Mouse (Mus musculus) cortical plate, adult 2 months (tissue): ENCODE measurements around the gene D230025D16Rik. TPM values are rescaled to one million over a fixed set of nuclear protein-coding genes. Genes with fewer than 3 reads are reported as not detected.

Source experiments
- H3K27ac ChIP-seq: fragments of 200-500 bp; 2 replicates; pipeline ENCODE4 v1.5.1; 2012; ENCODE audit warnings: low read length, control low read depth, inconsistent platforms; ENCODE audit not compliant: insufficient read depth
- H3K4me1 ChIP-seq: fragments of 200-500 bp; 2 replicates; pipeline ENCODE4 v1.6.1; 2011; ENCODE audit warnings: low read length; ENCODE audit not compliant: control insufficient read depth, insufficient read depth
- H3K4me3 ChIP-seq: fragments of 200-500 bp; 2 replicates; pipeline ENCODE4 v1.5.1; 2011; ENCODE audit warnings: mild to moderate bottlenecking, low read length, control low read depth; ENCODE audit not compliant: insufficient read depth
- CTCF ChIP-seq: fragments of 200-500 bp; IDR thresholded peaks from 2 replicates; pipeline ENCODE4 v1.5.1; 2011; ENCODE audit warnings: mild to moderate bottlenecking, control low read depth, low read length; ENCODE audit not compliant: insufficient read depth; ENCODE audit errors: extremely low read depth
- POLR2A ChIP-seq: fragments of 200-500 bp; IDR thresholded peaks from 2 replicates; pipeline ENCODE4 v1.6.1; 2011; ENCODE audit warnings: mild to moderate bottlenecking, low read length, control low read depth; ENCODE audit not compliant: insufficient read depth; ENCODE audit errors: extremely low read depth
- polyA plus RNA-seq: library from polyadenylated mRNA; depleted of rRNA; stranded (reverse); fragments of >200 nt; gene quantifications from 2 replicates; pipeline ENCODE4 v1.2.3, GENCODE M21; 2012

D230025D16Rik gene
- polyA plus RNA-seq, 1 experiment: 39.4 TPM

- no peaks in the 10 kb centered on the region for H3K4me1 ChIP-seq
- H3K4me3 ChIP-seq: no peak overlapping the region
- no peak overlapping the region for H3K27ac ChIP-seq
- no peak for TF ChIP-seq POLR2A
- TF ChIP-seq CTCF: no peak
These were observed 10.3 kb downstream of the D230025D16Rik start for GRCm38 (mm10) chr8:105235206-105235605.

- TF ChIP-seq POLR2A: no peak
- no peak for TF ChIP-seq CTCF
- no peaks in the 10 kb centered on the region for H3K4me1 ChIP-seq
- H3K4me3 ChIP-seq: no peak overlapping the region
- no peak overlapping the region for H3K27ac ChIP-seq
These were observed 12.6 kb downstream of the D230025D16Rik start for GRCm38 (mm10) chr8:105237442-105238142.

GRCm38 (mm10) chr8:105241016-105241415 lies 16.1 kb downstream of the D230025D16Rik start:
- TF ChIP-seq CTCF: no peak
- no peak for TF ChIP-seq POLR2A
- Histone ChIP-seq H3K4me1 (no peaks in the 10 kb centered on the region), H3K4me3 (no peak overlapping the region), H3K27ac (no peak overlapping the region)

- no peaks in the 10 kb centered on the region for H3K4me1 ChIP-seq
- H3K27ac ChIP-seq: no peak overlapping the region
- no peak for TF ChIP-seq CTCF
- no peak for TF ChIP-seq POLR2A
- H3K4me3 ChIP-seq: no peak overlapping the region
These were observed 27.0 kb downstream of the D230025D16Rik start for GRCm38 (mm10) chr8:105251954-105252353.

GRCm38 (mm10) chr8:105252680-105253537 lies 28.0 kb downstream of the D230025D16Rik start:
- TF ChIP-seq POLR2A: no peak
- TF ChIP-seq CTCF: no peak
- Histone ChIP-seq H3K27ac (no peak overlapping the region), H3K4me3 (no peak overlapping the region), H3K4me1 (no peaks in the 10 kb centered on the region)

- no peak for TF ChIP-seq CTCF
- no peak for TF ChIP-seq POLR2A
- Histone ChIP-seq H3K4me1 (no peaks in the 10 kb centered on the region), H3K4me3 (peak overlapping the region; percentile 58; the same call in 1 of the 2 replicates)
These were observed 28.8 kb downstream of the D230025D16Rik start for GRCm38 (mm10) chr8:105253766-105254151.

GRCm38 (mm10) chr8:105254152-105254965 lies 29.4 kb downstream of the D230025D16Rik start:
- Histone ChIP-seq H3K4me1 (no peaks in the 10 kb centered on the region), H3K4me3 (peak overlapping the region; percentile 58), H3K27ac (no peak overlapping the region; the same call in 1 of the 2 replicates)

More at GRCm38 (mm10) chr8:105253766-105254151, 28.8 kb downstream of the D230025D16Rik start:
- H3K27ac ChIP-seq: no peak overlapping the region

GRCm38 (mm10) chr8:105254966-105255350 lies 30.0 kb downstream of the D230025D16Rik start, which contains the start of gene B3gnt9:
TSS of gene B3gnt9 (minus strand) at chr8:105255153.
- TF ChIP-seq CTCF (no peak), POLR2A (no peak)
- no peak within 1 kb of the TSS; the same call in 1 of the 2 replicates for H3K27ac ChIP-seq

More at GRCm38 (mm10) chr8:105254152-105254965, 29.4 kb downstream of the D230025D16Rik start:
- peak; percentile 7; the same call in 1 of the 2 replicates for TF ChIP-seq POLR2A
- TF ChIP-seq CTCF: peak; percentile 58

More at GRCm38 (mm10) chr8:105254966-105255350, 30.0 kb downstream of the D230025D16Rik start, which contains the start of gene B3gnt9:
- no peaks in the 10 kb centered on the region for H3K4me1 ChIP-seq
- H3K4me3 ChIP-seq: peak within 1 kb of the TSS; percentile 58
